Mouse (Mus musculus): ENCODE measurements around the gene Slc16a9.

- TF ChIP-seq CTCF (IDR thresholded peaks at IDR 0.05; ENCODE audit: control insufficient read depth, insufficient read depth, insufficient read length) = no peak
- no peak for TF ChIP-seq CEBPB (IDR thresholded peaks at IDR 0.05; ENCODE audit: low read depth)
- TF ChIP-seq MAX (IDR thresholded peaks at IDR 0.05) = no peak
- TF ChIP-seq USF1 (IDR thresholded peaks at IDR 0.05; ENCODE audit: low read depth) = no peak
- TF ChIP-seq MYOG (IDR thresholded peaks at IDR 0.05; ENCODE audit: control insufficient read depth, extremely low read depth, insufficient read length) = no peak
- no peak for TF ChIP-seq MYOD1 (IDR thresholded peaks at IDR 0.05; ENCODE audit: control insufficient read depth, insufficient read length, low read depth)
Measured at GRCm38 (mm10) chr10:70245559-70245945, 652 bp downstream of the Slc16a9 start.

Measured in C2C12 (cell line).